Mouse (Mus musculus): ENCODE measurements at regions not wholly inside any gene's neighbourhood (a gene's known extent, or its start where the extent isn't known, plus 50 kb on each side); places are given as distances from the start of the nearest gene placed in this dataset.

DNA sequence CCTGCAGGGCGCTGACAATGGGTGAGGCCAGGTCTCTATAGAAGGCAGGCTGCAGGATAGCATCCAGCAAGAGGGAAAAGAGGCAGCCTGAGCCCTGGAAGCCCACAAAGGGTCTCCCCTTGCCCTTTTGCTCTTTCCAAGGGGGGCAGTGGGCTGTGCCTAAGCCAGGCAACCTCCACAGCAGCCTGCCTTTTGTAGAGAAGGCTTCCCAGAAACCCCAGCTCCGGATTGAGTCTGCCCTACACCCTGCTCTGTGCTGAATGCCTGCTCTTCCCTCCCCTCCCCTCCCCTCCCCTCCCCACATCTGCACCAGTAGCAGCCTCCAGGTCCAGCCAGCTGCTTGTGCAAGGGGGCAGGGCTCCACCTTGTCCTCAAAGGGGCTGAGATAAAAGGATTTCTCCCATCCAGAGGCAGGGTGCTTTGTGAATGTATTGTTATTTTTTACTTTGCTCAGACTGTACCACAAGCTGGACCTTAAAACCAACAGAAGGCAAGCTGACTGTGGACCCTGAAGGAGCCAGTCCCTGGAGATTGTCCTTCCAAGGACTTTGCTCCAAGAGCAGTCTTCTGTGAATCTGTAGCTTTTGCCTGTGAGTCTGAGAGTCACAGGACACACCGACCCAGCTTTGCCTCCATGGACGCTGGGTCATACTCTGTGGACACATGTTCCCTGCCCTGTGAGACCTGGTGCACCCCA, 186.8 kb downstream of the Irx2 start:
- no peaks in the 10 kb centered on the region for H3K9me3 ChIP-seq (ENCODE audit: control insufficient read depth, low read length)
- no peak overlapping the region for H3K4me2 ChIP-seq (ENCODE audit: low read depth, low read length)
- no peaks in the 10 kb centered on the region for H3K36me3 ChIP-seq (ENCODE audit: control insufficient read depth, insufficient read depth, low read length)
- H3K9ac ChIP-seq (ENCODE audit: low read depth, low read length) = no peak overlapping the region
- DNase-seq (ENCODE audit: low spot score) (no peak), ATAC-seq (ENCODE audit: low read depth) (no peak)
- no peak overlapping the region for H3K27ac ChIP-seq (replicated peaks; ENCODE audit: low read depth, low read length)
- WGBS = 10% methylated on average over 4 of the region's 4 CpGs
- H3K4me3 ChIP-seq (ENCODE audit: low read depth, low read length) = no peak overlapping the region
- H3K27me3 ChIP-seq (replicated peaks; ENCODE audit: control insufficient read depth, insufficient read depth, low read length) = peaks cover 41% of the 10 kb centered on the region
- no peaks in the 10 kb centered on the region for H3K4me1 ChIP-seq (ENCODE audit: control insufficient read depth, insufficient read depth, low read length)

DNA sequence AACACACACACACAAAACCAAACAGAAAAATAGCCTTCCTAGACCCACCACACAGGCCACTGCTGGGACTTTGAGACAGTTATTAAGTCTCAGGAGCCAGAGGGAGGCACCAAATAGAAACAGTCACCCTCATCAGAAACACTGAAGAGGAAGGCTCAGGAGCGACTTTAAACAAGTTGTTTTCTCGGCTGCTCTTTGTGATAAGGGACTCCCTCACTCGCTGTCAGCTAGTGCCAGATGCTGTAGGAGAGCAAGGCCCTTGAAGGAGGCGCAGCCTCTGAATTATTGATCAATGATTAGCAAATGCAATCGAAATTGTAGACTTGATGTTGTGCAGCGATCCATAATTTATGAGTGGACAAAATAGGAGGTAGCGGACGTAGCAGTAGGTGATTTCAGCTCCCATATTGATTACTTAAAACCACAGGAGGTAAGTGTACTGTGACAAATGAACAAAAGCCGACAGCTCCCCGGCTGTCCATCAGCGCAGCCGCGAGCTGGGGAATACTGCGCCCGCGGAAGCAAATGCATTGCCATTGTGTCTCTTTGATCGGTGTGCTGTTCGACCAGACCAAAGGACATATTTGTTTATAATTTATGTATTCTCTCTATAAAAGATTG, 187.4 kb downstream of the Irx2 start:
- Histone ChIP-seq H3K4me3 (ENCODE audit: low read depth, low read length) (no peak overlapping the region), H3K9me3 (ENCODE audit: control insufficient read depth, low read length) (no peaks in the 10 kb centered on the region), H3K36me3 (ENCODE audit: control insufficient read depth, insufficient read depth, low read length) (no peaks in the 10 kb centered on the region), H3K4me1 (ENCODE audit: control insufficient read depth, insufficient read depth, low read length) (no peaks in the 10 kb centered on the region), H3K27ac (replicated peaks; ENCODE audit: low read depth, low read length) (no peak overlapping the region), H3K27me3 (replicated peaks; ENCODE audit: control insufficient read depth, insufficient read depth, low read length) (peaks cover 41% of the 10 kb centered on the region), H3K9ac (ENCODE audit: low read depth, low read length) (no peak overlapping the region), H3K4me2 (ENCODE audit: low read depth, low read length) (no peak overlapping the region)
- WGBS = 6% methylated on average over 18 of the region's 18 CpGs
- DNase-seq (ENCODE audit: low spot score) (no peak), ATAC-seq (ENCODE audit: low read depth) (no peak)

DNA sequence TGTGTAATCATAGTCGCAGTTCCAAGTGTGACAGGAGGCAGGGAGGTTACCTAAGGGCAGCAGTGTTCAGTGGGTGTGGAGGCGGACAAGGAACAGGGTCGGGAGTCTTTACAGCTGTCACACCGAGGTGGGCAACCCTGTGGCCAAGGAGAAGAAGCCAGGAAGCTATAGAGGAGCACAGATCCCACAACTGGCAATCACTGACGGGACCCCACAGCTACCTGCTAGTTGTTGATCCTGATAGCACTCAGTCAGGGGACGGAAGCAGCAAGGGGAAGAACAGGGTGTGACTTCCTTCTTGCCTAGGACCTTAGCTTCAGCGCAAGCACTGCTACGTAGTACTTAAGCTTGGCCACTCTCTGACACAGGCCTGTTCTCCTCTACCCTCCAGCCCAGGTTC, 188.2 kb downstream of the Irx2 start:
- Histone ChIP-seq H3K27ac (replicated peaks; ENCODE audit: low read depth, low read length) (no peak overlapping the region), H3K9ac (ENCODE audit: low read depth, low read length) (no peak overlapping the region), H3K36me3 (ENCODE audit: control insufficient read depth, insufficient read depth, low read length) (no peaks in the 10 kb centered on the region), H3K4me2 (ENCODE audit: low read depth, low read length) (no peak overlapping the region; the same call in 1 of the 2 replicates), H3K4me1 (ENCODE audit: control insufficient read depth, insufficient read depth, low read length) (no peaks in the 10 kb centered on the region), H3K9me3 (ENCODE audit: control insufficient read depth, low read length) (no peaks in the 10 kb centered on the region), H3K27me3 (replicated peaks; ENCODE audit: control insufficient read depth, insufficient read depth, low read length) (peaks cover 41% of the 10 kb centered on the region), H3K4me3 (ENCODE audit: low read depth, low read length) (no peak overlapping the region)
- no peak for ATAC-seq (ENCODE audit: low read depth)
- DNase-seq (ENCODE audit: low spot score) = no peak
- WGBS = 21% methylated on average over 8 of the region's 8 CpGs

DNA sequence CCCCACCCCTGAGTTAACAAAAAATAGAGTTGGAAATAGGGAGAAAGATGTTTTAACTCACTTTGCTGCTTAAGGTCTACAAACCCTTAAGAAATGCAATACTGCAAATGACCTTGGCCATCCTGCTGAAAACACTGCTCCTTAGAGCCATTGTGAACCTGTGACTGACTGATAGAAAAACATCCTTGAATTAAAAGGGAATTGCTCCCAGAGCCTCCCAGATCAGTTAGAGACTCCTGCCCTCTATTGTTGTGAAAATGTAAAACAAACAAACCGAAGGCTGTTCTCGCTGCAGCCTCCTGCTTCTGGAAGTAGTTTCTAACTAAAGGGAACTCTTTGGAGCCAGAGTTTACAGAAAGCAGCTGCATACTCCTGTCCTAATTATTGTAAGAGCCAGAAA, 188.9 kb downstream of the Irx2 start:
- Histone ChIP-seq H3K9ac (ENCODE audit: low read depth, low read length) (no peak overlapping the region), H3K27ac (replicated peaks; ENCODE audit: low read depth, low read length) (no peak overlapping the region), H3K4me3 (ENCODE audit: low read depth, low read length) (no peak overlapping the region), H3K36me3 (ENCODE audit: control insufficient read depth, insufficient read depth, low read length) (no peaks in the 10 kb centered on the region), H3K4me2 (ENCODE audit: low read depth, low read length) (no peak overlapping the region), H3K9me3 (ENCODE audit: control insufficient read depth, low read length) (no peaks in the 10 kb centered on the region), H3K27me3 (replicated peaks; ENCODE audit: control insufficient read depth, insufficient read depth, low read length) (peaks cover 41% of the 10 kb centered on the region), H3K4me1 (ENCODE audit: control insufficient read depth, insufficient read depth, low read length) (no peaks in the 10 kb centered on the region)
- DNase-seq (ENCODE audit: low spot score) (no peak), ATAC-seq (ENCODE audit: low read depth) (no peak)
- WGBS = 12% methylated on average over 2 of the region's 2 CpGs

DNA sequence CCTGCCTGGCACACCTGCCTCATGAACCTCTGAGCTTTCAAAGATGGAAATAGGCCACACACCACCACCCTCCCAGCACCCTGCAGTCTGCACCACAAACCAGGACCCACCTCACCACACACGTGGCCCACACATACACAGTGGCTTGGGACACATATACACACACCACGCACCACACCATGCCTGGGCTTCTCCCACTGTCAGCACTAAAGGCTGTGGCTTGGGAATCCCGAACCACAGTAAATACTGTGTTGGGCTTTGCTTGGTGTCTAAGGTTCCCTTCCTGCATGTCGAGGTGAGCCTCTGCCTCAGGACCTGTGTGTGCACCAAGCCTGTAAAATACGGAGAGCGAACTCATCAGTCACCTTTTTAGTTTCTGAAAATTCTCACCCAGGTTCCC, 189.3 kb downstream of the Irx2 start:
- Histone ChIP-seq H3K4me3 (ENCODE audit: low read depth, low read length) (no peak overlapping the region), H3K9ac (ENCODE audit: low read depth, low read length) (no peak overlapping the region), H3K27ac (replicated peaks; ENCODE audit: low read depth, low read length) (no peak overlapping the region), H3K4me2 (ENCODE audit: low read depth, low read length) (no peak overlapping the region), H3K9me3 (ENCODE audit: control insufficient read depth, low read length) (no peaks in the 10 kb centered on the region), H3K27me3 (replicated peaks; ENCODE audit: control insufficient read depth, insufficient read depth, low read length) (peaks cover 41% of the 10 kb centered on the region), H3K4me1 (ENCODE audit: control insufficient read depth, insufficient read depth, low read length) (no peaks in the 10 kb centered on the region), H3K36me3 (ENCODE audit: control insufficient read depth, insufficient read depth, low read length) (no peaks in the 10 kb centered on the region)
- DNase-seq (ENCODE audit: low spot score) (peak; percentile 57), ATAC-seq (ENCODE audit: low read depth) (0 out of 2 replicates have a peak, but pooled peaks have one; percentile 41)
- WGBS = 12% methylated on average over 6 of the region's 6 CpGs

DNA sequence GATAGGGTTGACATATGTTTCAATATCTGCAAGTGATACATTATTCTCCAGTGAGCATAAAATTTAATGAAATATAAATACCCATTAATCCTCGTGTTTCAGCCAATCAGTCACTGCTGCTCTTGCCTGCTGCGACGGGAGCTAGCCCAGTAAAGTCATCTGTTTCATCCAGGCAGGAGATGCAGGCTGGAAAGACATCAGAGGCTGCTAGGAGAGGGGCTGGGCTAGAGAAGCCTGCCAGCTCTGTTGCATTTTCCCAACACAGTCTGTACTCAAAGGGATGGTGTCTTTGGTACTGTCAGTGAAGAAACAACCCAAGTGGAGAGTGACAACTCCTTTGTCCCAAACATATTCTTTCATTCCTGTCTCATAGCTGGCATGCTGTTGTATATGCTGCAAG, 198.0 kb downstream of the Irx2 start:
- Histone ChIP-seq H3K9me3 (ENCODE audit: control insufficient read depth, low read length) (no peaks in the 10 kb centered on the region), H3K4me1 (ENCODE audit: control insufficient read depth, insufficient read depth, low read length) (no peaks in the 10 kb centered on the region), H3K4me3 (ENCODE audit: low read depth, low read length) (no peak overlapping the region), H3K27me3 (replicated peaks; ENCODE audit: control insufficient read depth, insufficient read depth, low read length) (0 out of 2 replicates have a peak, but pooled peaks cover 4% of the 10 kb centered on the region), H3K27ac (replicated peaks; ENCODE audit: low read depth, low read length) (no peak overlapping the region), H3K4me2 (ENCODE audit: low read depth, low read length) (no peak overlapping the region), H3K36me3 (ENCODE audit: control insufficient read depth, insufficient read depth, low read length) (no peaks in the 10 kb centered on the region), H3K9ac (ENCODE audit: low read depth, low read length) (no peak overlapping the region)
- DNase-seq (ENCODE audit: low spot score) = no peak
- no peak for ATAC-seq (ENCODE audit: low read depth)
- 51% methylated on average over 3 of the region's 3 CpGs for WGBS

DNA sequence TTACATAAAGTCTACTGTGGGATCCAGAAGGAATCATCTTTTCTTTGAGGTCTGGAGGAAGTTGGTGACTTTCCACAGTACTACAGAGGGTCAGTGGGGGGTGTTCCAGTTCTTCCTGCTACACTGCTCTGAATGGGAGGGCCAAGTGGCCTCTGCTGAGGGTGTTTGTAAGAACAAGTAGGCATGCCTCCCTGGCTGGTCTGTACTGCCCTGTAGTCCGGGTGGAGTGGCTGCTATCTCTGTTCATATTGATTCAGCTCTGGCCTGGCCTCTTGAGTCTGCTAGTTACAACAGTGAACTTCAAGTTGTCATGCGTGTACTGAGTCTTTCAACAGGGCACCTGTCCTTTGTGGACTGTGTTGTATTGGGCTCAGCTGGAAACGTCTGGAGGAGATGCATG, 200.7 kb downstream of the Irx2 start:
- Histone ChIP-seq H3K4me1 (ENCODE audit: control insufficient read depth, insufficient read depth, low read length) (no peaks in the 10 kb centered on the region), H3K27ac (replicated peaks; ENCODE audit: low read depth, low read length) (no peak overlapping the region), H3K4me3 (ENCODE audit: low read depth, low read length) (no peak overlapping the region), H3K27me3 (replicated peaks; ENCODE audit: control insufficient read depth, insufficient read depth, low read length) (0 out of 2 replicates have a peak, but pooled peaks cover 4% of the 10 kb centered on the region), H3K9ac (ENCODE audit: low read depth, low read length) (no peak overlapping the region), H3K4me2 (ENCODE audit: low read depth, low read length) (no peak overlapping the region), H3K9me3 (ENCODE audit: control insufficient read depth, low read length) (no peaks in the 10 kb centered on the region), H3K36me3 (ENCODE audit: control insufficient read depth, insufficient read depth, low read length) (no peaks in the 10 kb centered on the region)
- DNase-seq (ENCODE audit: low spot score) = no peak
- 80% methylated on average over 3 of the region's 3 CpGs for WGBS
- ATAC-seq (ENCODE audit: low read depth) = no peak

DNA sequence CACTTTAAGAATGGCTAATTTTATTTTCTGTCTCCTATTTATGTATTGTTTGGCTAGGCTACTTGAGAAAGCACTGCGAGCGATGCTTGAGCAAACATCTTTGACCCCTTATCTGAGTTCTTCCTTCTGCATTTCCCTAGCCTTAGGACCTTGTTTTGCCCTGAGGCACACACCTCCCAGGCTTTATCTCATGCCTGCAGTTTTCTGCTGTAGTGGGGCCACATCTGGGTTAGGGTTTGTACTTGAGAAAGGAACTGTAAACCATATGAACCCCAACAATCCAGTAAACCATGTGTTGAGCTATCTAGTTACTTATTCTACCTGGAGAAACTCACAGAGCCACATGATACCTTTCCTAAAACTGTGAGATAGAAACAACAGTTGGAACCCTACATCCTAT, 204.7 kb downstream of the Irx2 start:
- Histone ChIP-seq H3K4me3 (ENCODE audit: low read depth, low read length) (no peak overlapping the region), H3K9me3 (ENCODE audit: control insufficient read depth, low read length) (no peaks in the 10 kb centered on the region), H3K27me3 (replicated peaks; ENCODE audit: control insufficient read depth, insufficient read depth, low read length) (no peaks in the 10 kb centered on the region), H3K4me1 (ENCODE audit: control insufficient read depth, insufficient read depth, low read length) (no peaks in the 10 kb centered on the region), H3K9ac (ENCODE audit: low read depth, low read length) (no peak overlapping the region), H3K36me3 (ENCODE audit: control insufficient read depth, insufficient read depth, low read length) (no peaks in the 10 kb centered on the region), H3K4me2 (ENCODE audit: low read depth, low read length) (no peak overlapping the region), H3K27ac (replicated peaks; ENCODE audit: low read depth, low read length) (no peak overlapping the region)
- DNase-seq (ENCODE audit: low spot score) = no peak
- WGBS = 72% methylated on average over 2 of the region's 2 CpGs
- no peak for ATAC-seq (ENCODE audit: low read depth)

DNA sequence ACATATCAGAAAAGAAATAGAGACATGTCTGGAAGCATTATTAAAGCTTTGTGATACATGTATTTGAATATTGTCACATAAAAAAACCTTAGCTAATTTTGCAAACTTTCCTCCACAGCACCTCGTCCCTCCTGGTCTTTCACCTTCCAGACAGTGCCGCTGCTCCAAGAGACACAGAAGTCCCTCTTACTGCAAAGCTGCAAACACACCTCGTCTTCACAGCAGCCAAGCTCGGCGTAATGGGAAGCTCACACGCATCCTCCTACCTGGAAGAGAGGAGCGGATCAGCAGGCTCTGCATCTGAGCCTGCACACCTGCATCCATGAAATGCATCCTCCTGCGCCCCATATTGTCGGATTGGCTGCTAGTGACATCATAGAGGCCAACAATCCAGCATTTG, 208.4 kb downstream of the Irx2 start:
- Histone ChIP-seq H3K9ac (ENCODE audit: low read depth, low read length) (no peak overlapping the region), H3K4me2 (ENCODE audit: low read depth, low read length) (no peak overlapping the region), H3K27ac (replicated peaks; ENCODE audit: low read depth, low read length) (no peak overlapping the region), H3K27me3 (replicated peaks; ENCODE audit: control insufficient read depth, insufficient read depth, low read length) (0 out of 2 replicates have a peak, but pooled peaks cover 4% of the 10 kb centered on the region), H3K4me3 (ENCODE audit: low read depth, low read length) (no peak overlapping the region), H3K4me1 (ENCODE audit: control insufficient read depth, insufficient read depth, low read length) (no peaks in the 10 kb centered on the region), H3K36me3 (ENCODE audit: control insufficient read depth, insufficient read depth, low read length) (no peaks in the 10 kb centered on the region), H3K9me3 (ENCODE audit: control insufficient read depth, low read length) (no peaks in the 10 kb centered on the region)
- 62% methylated on average over 9 of the region's 9 CpGs for WGBS
- ATAC-seq (ENCODE audit: low read depth) (no peak), DNase-seq (ENCODE audit: low spot score) (no peak)

Measured in embryonic facial prominence, embryonic 14.5 days (tissue).